Mouse (Mus musculus): ENCODE results near the gene Polk. TPM values are rescaled to one million over a fixed set of nuclear protein-coding genes. Genes with fewer than 3 reads are reported as not detected.

Polk gene
- polyA plus RNA-seq, 1 experiment from 2014 or later, result 7.3 TPM

DNA sequence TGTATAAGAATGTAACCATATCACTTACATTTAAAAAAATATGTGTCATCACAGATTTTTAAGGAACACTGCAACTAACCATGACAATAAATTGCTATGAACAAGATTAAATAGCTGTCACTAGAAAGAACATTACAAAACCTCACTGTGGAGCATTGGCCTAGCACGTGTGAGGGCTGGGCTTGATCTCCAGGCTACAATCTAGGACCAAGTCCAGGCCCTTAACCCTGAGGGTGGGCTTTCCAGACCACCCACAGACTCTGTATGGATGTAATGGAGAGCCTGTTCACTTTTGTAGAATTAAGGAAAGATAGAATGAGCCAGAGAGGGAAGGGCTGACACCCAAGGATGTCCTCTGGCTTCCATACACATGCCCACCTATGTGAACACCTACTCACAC is 79.7 kb downstream of the Polk start:
- H3K9ac ChIP-seq (ENCODE audit: low read length), result no peak overlapping the region
- WGBS, result 74% methylated on average over 1 of the region's 1 CpGs
- no peak overlapping the region for H3K4me2 ChIP-seq
- no peak overlapping the region for H3K4me3 ChIP-seq (ENCODE audit: low read depth, low read length)
- no peaks in the 10 kb centered on the region for H3K9me3 ChIP-seq (ENCODE audit: control insufficient read depth, low read length)
- H3K4me1 ChIP-seq (ENCODE audit: control insufficient read depth, insufficient read depth, low read length), result no peaks in the 10 kb centered on the region
- DNase-seq (ENCODE audit: low spot score, missing footprints) (no peak), ATAC-seq (ENCODE audit: low FRiP score) (no peak)
- no peaks in the 10 kb centered on the region for H3K27me3 ChIP-seq (ENCODE audit: control insufficient read depth, insufficient read depth, low read length)
- no peak overlapping the region for H3K27ac ChIP-seq (ENCODE audit: low read depth, low read length)
- H3K36me3 ChIP-seq (ENCODE audit: control insufficient read depth, insufficient read depth, low read length), result no peaks in the 10 kb centered on the region

DNA sequence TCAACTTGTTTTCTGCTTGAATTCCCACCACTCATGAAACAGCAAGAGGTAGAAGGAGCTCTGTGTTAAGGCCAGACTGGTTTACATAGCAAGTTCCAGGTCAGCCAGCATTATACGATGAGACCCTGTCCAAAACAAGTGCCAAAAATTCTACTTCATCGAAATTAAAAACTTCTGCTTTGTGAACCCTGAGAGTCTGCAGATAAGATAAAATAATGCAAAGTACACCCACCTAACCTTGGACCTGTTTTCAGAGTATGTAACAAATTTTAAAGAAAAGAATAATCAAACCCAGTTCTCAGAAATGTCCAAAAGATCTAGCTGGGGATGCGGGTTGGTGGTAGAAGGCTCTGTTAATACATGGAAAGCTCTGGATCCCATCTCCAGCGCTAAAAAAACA is 83.8 kb downstream of the Polk start:
- H3K4me3 ChIP-seq (ENCODE audit: low read depth, low read length), result no peak overlapping the region
- no peaks in the 10 kb centered on the region for H3K36me3 ChIP-seq (ENCODE audit: control insufficient read depth, insufficient read depth, low read length)
- H3K9ac ChIP-seq (ENCODE audit: low read length), result no peak overlapping the region
- ATAC-seq (ENCODE audit: low FRiP score) (no peak), DNase-seq (ENCODE audit: low spot score, missing footprints) (no peak)
- 81% methylated on average over 4 of the region's 4 CpGs for WGBS
- no peaks in the 10 kb centered on the region for H3K4me1 ChIP-seq (ENCODE audit: control insufficient read depth, insufficient read depth, low read length)
- H3K27ac ChIP-seq (ENCODE audit: low read depth, low read length), result no peak overlapping the region
- no peaks in the 10 kb centered on the region for H3K9me3 ChIP-seq (ENCODE audit: control insufficient read depth, low read length)
- no peaks in the 10 kb centered on the region for H3K27me3 ChIP-seq (ENCODE audit: control insufficient read depth, insufficient read depth, low read length)
- no peak overlapping the region for H3K4me2 ChIP-seq

DNA sequence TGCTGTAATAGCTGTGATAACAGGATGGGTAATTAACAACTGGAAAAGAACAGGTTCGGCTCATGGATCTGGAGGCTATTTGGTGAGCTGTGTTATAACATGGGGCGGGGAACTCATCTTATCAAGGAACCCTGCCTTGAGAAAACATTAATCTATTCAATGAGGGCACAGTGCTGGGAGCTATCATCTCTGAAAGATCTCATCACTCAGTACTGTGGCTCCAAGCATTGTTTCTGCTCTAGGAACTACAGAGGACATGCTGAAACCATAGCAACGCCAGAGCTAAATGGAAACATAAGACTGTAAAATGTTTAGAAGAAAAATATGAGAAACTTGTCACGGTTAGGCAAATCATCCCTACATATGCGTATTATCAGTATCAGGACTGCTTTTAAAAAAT is 84.4 kb downstream of the Polk start:
- Histone ChIP-seq H3K4me1 (ENCODE audit: control insufficient read depth, insufficient read depth, low read length) (no peaks in the 10 kb centered on the region), H3K27me3 (ENCODE audit: control insufficient read depth, insufficient read depth, low read length) (no peaks in the 10 kb centered on the region), H3K27ac (ENCODE audit: low read depth, low read length) (no peak overlapping the region), H3K9me3 (ENCODE audit: control insufficient read depth, low read length) (no peaks in the 10 kb centered on the region), H3K4me2 (no peak overlapping the region), H3K9ac (ENCODE audit: low read length) (no peak overlapping the region), H3K36me3 (ENCODE audit: control insufficient read depth, insufficient read depth, low read length) (no peaks in the 10 kb centered on the region), H3K4me3 (ENCODE audit: low read depth, low read length) (no peak overlapping the region)
- DNase-seq (ENCODE audit: low spot score, missing footprints), result no peak
- 90% methylated on average over 5 of the region's 5 CpGs for WGBS
- no peak for ATAC-seq (ENCODE audit: low FRiP score)

DNA sequence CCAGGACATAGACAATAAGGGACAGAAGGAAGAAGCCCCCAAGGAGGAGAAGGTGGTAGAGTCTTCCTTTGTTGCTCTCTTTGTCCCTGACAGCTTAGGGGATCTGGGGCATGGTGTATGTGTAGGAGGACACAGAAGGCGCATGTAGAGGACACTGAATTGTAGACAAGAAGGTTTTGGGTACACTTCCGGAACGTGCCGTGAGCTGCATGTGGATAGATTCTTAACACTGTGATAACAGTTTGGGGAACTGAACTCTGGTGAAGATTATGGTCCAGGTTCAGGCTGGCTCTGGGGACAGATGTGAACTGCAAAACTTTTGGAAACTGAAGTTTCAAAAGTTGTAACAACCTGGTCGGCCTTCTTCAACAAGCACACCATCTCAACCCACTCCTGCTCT is 84.8 kb downstream of the Polk start:
- Histone ChIP-seq H3K36me3 (ENCODE audit: control insufficient read depth, insufficient read depth, low read length) (no peaks in the 10 kb centered on the region), H3K9me3 (ENCODE audit: control insufficient read depth, low read length) (no peaks in the 10 kb centered on the region), H3K4me3 (ENCODE audit: low read depth, low read length) (no peak overlapping the region), H3K9ac (ENCODE audit: low read length) (no peak overlapping the region), H3K4me2 (no peak overlapping the region), H3K4me1 (ENCODE audit: control insufficient read depth, insufficient read depth, low read length) (no peaks in the 10 kb centered on the region), H3K27me3 (ENCODE audit: control insufficient read depth, insufficient read depth, low read length) (no peaks in the 10 kb centered on the region), H3K27ac (ENCODE audit: low read depth, low read length) (no peak overlapping the region)
- 96% methylated on average over 5 of the region's 5 CpGs for WGBS
- no peak for ATAC-seq (ENCODE audit: low FRiP score)
- no peak for DNase-seq (ENCODE audit: low spot score, missing footprints)

DNA sequence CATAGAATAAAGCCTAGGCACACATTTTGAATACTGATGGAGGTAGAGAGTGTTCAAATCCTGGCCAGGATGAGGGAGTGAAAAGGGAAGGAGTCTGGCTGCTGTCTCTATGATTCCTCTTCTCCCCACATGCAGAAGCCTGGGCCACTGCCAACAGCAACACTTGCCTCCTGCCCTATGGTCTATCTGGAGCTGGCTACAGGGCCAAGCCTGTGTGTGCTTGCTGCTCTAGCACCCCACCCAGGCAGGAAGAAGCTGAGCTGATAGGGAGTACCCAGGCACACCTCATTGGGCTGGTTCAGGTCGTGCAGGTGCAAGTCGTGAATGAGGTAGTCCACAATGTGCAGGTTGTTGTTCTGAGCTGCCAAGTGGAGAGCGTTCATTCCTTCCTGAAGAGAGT is 88.1 kb downstream of the Polk start:
- H3K9me3 ChIP-seq (ENCODE audit: control insufficient read depth, low read length), result no peaks in the 10 kb centered on the region
- no peak for ATAC-seq (ENCODE audit: low FRiP score)
- no peak overlapping the region for H3K9ac ChIP-seq (ENCODE audit: low read length)
- no peak for DNase-seq (ENCODE audit: low spot score, missing footprints)
- no peaks in the 10 kb centered on the region for H3K27me3 ChIP-seq (ENCODE audit: control insufficient read depth, insufficient read depth, low read length)
- H3K4me1 ChIP-seq (ENCODE audit: control insufficient read depth, insufficient read depth, low read length), result no peaks in the 10 kb centered on the region
- H3K4me2 ChIP-seq, result no peak overlapping the region
- no peak overlapping the region for H3K4me3 ChIP-seq (ENCODE audit: low read depth, low read length)
- H3K36me3 ChIP-seq (ENCODE audit: control insufficient read depth, insufficient read depth, low read length), result no peaks in the 10 kb centered on the region
- 76% methylated on average over 3 of the region's 3 CpGs for WGBS
- no peak overlapping the region for H3K27ac ChIP-seq (ENCODE audit: low read depth, low read length)

DNA sequence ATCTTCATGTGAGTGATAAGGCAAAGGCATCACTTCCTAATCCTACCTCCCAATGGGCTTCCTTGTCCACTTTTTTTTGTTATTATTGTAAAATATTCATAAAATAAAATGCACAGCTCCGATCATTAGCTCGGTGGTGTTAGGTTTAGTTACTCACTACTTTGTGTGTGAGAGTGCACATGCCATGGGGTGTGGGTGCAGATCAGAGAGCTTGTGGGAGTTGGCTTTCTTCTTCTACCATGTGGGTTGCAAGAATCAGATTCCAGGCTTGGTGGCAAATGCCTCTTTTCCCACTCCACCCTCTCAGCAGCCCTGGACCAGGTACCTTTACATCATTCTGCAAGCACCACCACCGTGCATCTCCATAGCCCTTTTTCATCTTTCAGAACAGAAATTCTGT is 89.8 kb downstream of the Polk start:
- ATAC-seq (ENCODE audit: low FRiP score) (no peak), DNase-seq (ENCODE audit: low spot score, missing footprints) (no peak)
- Histone ChIP-seq H3K27ac (ENCODE audit: low read depth, low read length) (no peak overlapping the region), H3K36me3 (ENCODE audit: control insufficient read depth, insufficient read depth, low read length) (no peaks in the 10 kb centered on the region), H3K4me3 (ENCODE audit: low read depth, low read length) (no peak overlapping the region), H3K9me3 (ENCODE audit: control insufficient read depth, low read length) (no peaks in the 10 kb centered on the region), H3K9ac (ENCODE audit: low read length) (no peak overlapping the region), H3K4me2 (no peak overlapping the region), H3K4me1 (ENCODE audit: control insufficient read depth, insufficient read depth, low read length) (no peaks in the 10 kb centered on the region), H3K27me3 (ENCODE audit: control insufficient read depth, insufficient read depth, low read length) (no peaks in the 10 kb centered on the region)
- WGBS, result 100% methylated on average over 3 of the region's 3 CpGs

DNA sequence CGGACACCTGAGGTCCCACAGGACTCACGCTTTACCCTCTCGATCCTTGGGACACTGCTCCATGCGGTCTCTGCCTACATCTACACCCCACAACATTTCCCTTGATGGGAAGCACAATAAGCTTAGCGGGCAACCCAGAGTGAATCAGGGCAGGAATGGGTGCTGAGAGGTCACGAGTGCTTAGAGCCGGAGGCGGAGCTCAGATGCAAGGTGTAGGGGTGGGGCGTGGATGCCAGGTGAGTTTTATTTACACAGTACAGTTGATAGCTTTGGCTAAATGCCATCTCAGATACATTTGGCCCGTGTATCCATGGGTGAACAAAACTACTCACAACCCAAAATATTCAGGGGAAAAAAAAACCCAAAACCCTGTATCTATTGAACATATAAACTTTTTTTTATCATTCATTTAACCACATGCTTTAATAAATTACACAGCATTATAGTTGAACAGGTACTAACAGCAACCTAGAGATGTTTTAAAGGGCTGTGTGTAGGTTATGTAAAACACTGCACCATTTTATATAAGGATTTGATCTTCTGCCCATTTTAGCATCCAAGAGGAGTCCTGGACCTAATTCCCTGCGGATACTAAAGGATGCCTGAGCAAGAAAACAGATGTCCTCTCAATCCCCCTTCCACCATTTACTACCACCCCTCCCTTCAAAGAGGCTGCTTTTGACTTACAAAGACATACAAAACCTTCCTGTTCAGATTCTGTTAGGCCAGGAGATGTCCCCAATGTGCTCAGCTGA is 90.8 kb downstream of the Polk start:
- 91% methylated on average over 11 of the region's 11 CpGs for WGBS
- no peaks in the 10 kb centered on the region for H3K36me3 ChIP-seq (ENCODE audit: control insufficient read depth, insufficient read depth, low read length)
- H3K4me1 ChIP-seq (ENCODE audit: control insufficient read depth, insufficient read depth, low read length), result no peaks in the 10 kb centered on the region
- H3K4me2 ChIP-seq, result no peak overlapping the region
- no peak overlapping the region for H3K9ac ChIP-seq (ENCODE audit: low read length)
- no peak for DNase-seq (ENCODE audit: low spot score, missing footprints)
- H3K27me3 ChIP-seq (ENCODE audit: control insufficient read depth, insufficient read depth, low read length), result no peaks in the 10 kb centered on the region
- no peaks in the 10 kb centered on the region for H3K9me3 ChIP-seq (ENCODE audit: control insufficient read depth, low read length)
- no peak for ATAC-seq (ENCODE audit: low FRiP score)
- no peak overlapping the region for H3K27ac ChIP-seq (ENCODE audit: low read depth, low read length)
- no peak overlapping the region for H3K4me3 ChIP-seq (ENCODE audit: low read depth, low read length)

DNA sequence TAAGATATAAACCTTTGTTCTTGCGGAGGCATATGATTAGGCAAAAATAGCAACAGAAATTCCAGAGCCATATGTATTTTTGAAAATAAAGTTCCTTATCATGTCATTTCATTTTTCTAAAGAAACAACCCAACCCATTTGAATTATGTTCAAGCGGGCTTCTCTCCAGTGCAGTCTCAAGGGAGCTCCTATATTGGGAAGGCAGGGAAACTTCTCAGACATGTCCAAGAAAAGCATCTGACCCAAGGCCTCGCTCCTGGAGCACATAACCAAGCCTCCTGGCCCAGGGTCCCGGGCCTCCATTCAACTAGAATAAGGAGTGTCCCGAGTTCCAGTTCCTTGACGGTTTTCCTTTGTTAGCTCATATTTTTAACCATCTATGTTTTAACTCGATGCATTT is 91.5 kb downstream of the Polk start:
- no peaks in the 10 kb centered on the region for H3K9me3 ChIP-seq (ENCODE audit: control insufficient read depth, low read length)
- no peak overlapping the region for H3K4me2 ChIP-seq
- no peak overlapping the region for H3K4me3 ChIP-seq (ENCODE audit: low read depth, low read length)
- H3K4me1 ChIP-seq (ENCODE audit: control insufficient read depth, insufficient read depth, low read length), result no peaks in the 10 kb centered on the region
- no peak for DNase-seq (ENCODE audit: low spot score, missing footprints)
- no peak overlapping the region for H3K27ac ChIP-seq (ENCODE audit: low read depth, low read length)
- WGBS, result 91% methylated on average over 7 of the region's 7 CpGs
- ATAC-seq (ENCODE audit: low FRiP score), result no peak
- H3K36me3 ChIP-seq (ENCODE audit: control insufficient read depth, insufficient read depth, low read length), result no peaks in the 10 kb centered on the region
- no peaks in the 10 kb centered on the region for H3K27me3 ChIP-seq (ENCODE audit: control insufficient read depth, insufficient read depth, low read length)
- no peak overlapping the region for H3K9ac ChIP-seq (ENCODE audit: low read length)

DNA sequence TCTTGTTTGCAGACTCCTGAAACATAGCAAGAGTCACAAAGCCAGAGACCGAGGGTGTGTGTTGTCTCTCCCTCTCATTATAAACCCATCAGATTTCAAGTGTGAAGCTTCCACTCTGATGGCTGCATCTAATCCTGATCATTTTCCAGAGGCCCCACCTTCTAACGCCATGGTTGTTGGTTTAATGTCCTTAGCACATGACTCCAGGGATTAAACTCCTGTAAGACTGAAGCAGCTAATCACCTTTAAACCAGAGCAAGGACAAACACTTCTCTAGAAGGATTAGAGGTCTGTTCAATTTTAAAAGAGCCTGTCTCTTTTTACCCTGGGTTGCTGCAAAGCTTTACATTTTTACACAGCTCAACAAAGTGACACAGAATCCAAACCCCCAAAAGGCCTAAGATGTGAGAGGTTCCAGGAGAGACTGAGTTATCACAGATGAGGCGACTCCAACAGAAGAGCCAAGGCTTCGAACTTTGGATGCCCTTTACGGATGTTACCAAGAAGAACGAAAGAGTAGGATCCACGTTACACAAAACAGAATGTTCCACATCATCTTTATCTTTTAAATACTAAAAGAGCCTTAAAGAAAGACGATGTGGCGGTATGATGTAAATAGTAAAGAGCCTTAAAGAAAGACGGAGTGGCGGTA is 92.0 kb downstream of the Polk start:
- Histone ChIP-seq H3K4me2 (no peak overlapping the region), H3K9me3 (ENCODE audit: control insufficient read depth, low read length) (no peaks in the 10 kb centered on the region), H3K4me3 (ENCODE audit: low read depth, low read length) (no peak overlapping the region), H3K36me3 (ENCODE audit: control insufficient read depth, insufficient read depth, low read length) (no peaks in the 10 kb centered on the region), H3K4me1 (ENCODE audit: control insufficient read depth, insufficient read depth, low read length) (no peaks in the 10 kb centered on the region), H3K27ac (ENCODE audit: low read depth, low read length) (no peak overlapping the region), H3K9ac (ENCODE audit: low read length) (no peak overlapping the region), H3K27me3 (ENCODE audit: control insufficient read depth, insufficient read depth, low read length) (no peaks in the 10 kb centered on the region)
- WGBS, result 77% methylated on average over 11 of the region's 11 CpGs
- no peak for DNase-seq (ENCODE audit: low spot score, missing footprints)
- no peak for ATAC-seq (ENCODE audit: low FRiP score)

Data from midbrain, embryonic 11.5 days (tissue).